Mouse (Mus musculus) central nervous system, embryonic 14 days (tissue): ENCODE results near the gene Mff. TPM values are rescaled to one million over a fixed set of nuclear protein-coding genes. Genes with fewer than 3 reads are reported as not detected.

Experiments used
- polyA plus RNA-seq: library from polyadenylated mRNA; depleted of rRNA; stranded (reverse); fragments of >200 nt; gene quantifications from 2 replicates; pipeline ENCODE4 v1.2.3, GENCODE M21; 2012; rRNA removed

Mff gene
- 276 and 286 TPM in 2 replicates for polyA plus RNA-seq

DNA sequence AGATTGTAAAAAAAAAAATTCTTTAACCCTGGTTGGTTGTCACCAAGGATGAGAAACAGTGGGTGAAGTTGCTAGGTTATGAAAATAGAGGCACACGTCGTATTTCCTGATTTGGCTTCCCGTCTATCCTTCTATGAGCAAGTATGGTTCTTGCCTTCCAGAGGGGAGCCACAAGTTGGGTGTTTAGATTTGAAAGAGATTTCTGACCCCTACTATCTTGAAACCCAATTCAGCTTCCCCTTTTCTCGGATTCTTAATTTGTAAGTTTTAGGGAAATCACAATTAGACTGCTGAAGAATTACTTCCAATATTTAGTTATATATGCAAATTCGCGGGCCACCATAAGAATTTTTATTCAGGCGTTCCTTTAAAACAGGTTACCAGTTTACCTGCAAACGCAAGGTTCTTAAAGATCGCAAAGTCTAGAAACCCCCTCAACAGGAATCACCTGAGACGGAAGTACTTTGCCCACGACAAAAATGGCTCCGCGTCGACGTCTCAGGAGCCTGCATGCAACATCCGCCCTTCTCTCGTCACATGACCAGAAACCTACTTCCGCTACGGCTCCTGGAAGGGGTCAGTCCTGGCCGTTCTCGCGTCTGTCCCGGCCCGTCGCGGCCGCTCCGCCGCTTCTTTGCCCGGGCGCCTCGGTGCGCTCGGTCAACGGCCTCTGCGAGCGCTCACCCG is at the start of gene Mff:
Gene Mff, plus strand, starts transcription at position 552 of the 687 bp plus-strand sequence.

DNA sequence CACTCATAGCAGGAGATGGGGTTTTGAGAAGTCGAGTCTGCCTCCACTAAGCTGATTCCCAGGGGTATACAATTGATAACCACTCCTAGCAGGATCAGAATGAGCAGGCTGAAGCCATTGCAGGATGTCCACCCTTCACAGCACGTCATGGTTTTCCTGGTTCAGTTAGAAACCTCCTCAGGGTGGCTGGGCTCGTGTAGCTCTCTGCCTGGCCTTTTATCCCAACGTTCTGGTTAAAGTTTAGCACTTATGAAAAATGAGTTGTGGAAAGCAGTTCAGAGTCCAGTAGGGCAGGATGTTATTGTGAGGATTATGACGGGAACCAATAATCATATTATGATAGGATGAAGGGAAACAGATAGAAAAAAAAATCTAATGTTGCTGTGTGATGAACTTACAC is 43.6 kb downstream of the Mff start, which contains the start of gene Tm4sf20:
Gene Tm4sf20, minus strand, starts transcription at position 193 of the 400 bp plus-strand sequence.

DNA sequence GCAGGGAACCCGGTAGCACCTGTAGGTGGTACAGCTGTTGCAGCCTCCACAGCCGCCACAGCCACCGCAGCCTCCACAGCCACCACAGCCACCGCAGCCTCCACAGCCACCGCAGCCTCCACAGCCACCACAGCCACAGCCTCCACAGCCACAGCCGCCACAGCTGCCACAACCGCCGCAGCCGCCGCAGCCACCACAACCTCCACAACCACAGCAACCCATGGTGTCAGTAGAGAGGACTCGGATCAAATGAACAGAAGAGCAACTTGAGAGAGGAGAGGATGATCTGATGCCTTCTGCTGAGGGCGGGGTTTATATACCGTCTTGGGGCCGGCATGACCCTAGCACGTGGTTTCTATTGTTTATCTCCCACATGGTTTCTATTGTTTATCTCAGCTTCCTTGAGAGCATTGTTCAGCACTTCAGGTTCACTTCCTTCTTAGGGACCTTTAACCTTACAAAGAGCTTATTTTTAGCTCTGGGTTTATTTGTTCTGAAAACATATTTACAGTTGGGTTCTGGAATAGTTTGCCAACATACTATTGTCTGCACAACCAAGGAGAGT is 46.4 kb downstream of the Mff start, which contains the start of gene Gm47791:
Gene Gm47791, minus strand, starts transcription at position 222 of the 565 bp plus-strand sequence.

Other genes with a start within 250 kb of the Mff start
- gene Col4a4, start 138.0 kb upstream of the Mff start, polyA plus RNA-seq: 0.25 and 0.29 TPM in 2 replicates
- 0.12 and 0.21 TPM in 2 replicates for gene Col4a3, start 138.0 kb upstream of the Mff start, polyA plus RNA-seq
- gene Tm4sf20, start 43.6 kb downstream of the Mff start, polyA plus RNA-seq: not detected in 2 replicates
- gene Gm47791, start 46.4 kb downstream of the Mff start, polyA plus RNA-seq: not detected in 2 replicates
- 49.3 and 52.7 TPM in 2 replicates for gene Agfg1, start 114.6 kb downstream of the Mff start, polyA plus RNA-seq
- gene A030005L19Rik, start 188.4 kb downstream of the Mff start, polyA plus RNA-seq: 2.0 and 2.1 TPM in 2 replicates
- 0.16 and 0.23 TPM in 2 replicates for gene A030014E15Rik, start 200.0 kb downstream of the Mff start, polyA plus RNA-seq
- gene Gm6217, start 206.5 kb downstream of the Mff start, polyA plus RNA-seq: not detected in 2 replicates
- not detected in 2 replicates for gene A030003K21Rik, start 218.5 kb downstream of the Mff start, polyA plus RNA-seq
- gene Gm7544, start 231.1 kb downstream of the Mff start, polyA plus RNA-seq: not detected in 2 replicates
- gene Gm47955, start 235.4 kb downstream of the Mff start, polyA plus RNA-seq: not detected in 2 replicates